Mouse (Mus musculus): ENCODE measurements around the gene 1700012B09Rik. TPM values are rescaled to one million over a fixed set of nuclear protein-coding genes. Genes with fewer than 3 reads are reported as not detected.

1700012B09Rik gene
- polyA plus RNA-seq, 1 experiment from 2014 or later, result 3.4 TPM

- Histone ChIP-seq H3K4me1 (no peaks in the 10 kb centered on the region), H3K4me3 (no peak overlapping the region), H3K27ac (no peak overlapping the region), H3K36me3 (no peaks in the 10 kb centered on the region), H3K4me2 (no peak overlapping the region), H3K9ac (no peak overlapping the region), H3K9me3 (no peaks in the 10 kb centered on the region), H3K27me3 (no peaks in the 10 kb centered on the region)
- no peak for ATAC-seq (ENCODE audit: borderline replicate concordance, extremely low read depth, low FRiP score, low TSS enrichment)
- 65% methylated on average over 7 of the region's 7 CpGs for WGBS
Observed at GRCm38 (mm10) chr9:14758590-14758989, 12.2 kb downstream of the 1700012B09Rik start.

DNA sequence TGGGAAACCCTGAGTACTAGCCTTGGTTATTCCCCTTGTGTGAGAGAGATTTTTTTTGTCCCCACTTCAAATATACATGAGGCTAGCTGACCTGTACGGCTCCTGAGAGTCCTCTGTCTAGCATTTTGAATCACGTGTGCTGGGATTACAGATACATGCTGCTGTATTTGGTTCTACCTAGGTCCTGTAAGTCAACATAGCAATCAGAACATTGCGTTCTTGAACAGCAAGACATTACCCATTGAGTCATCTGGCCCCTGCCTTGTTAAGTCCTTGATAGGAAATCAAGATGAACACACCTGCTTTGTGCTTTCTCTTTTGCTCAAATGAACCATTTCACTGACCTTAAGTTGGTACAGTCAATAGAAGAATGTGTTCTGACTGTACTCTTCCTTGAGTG, 16.4 kb downstream of the 1700012B09Rik start:
- 80% methylated on average over 3 of the region's 3 CpGs for WGBS
- H3K36me3 ChIP-seq, result no peaks in the 10 kb centered on the region
- peaks cover 13% of the 10 kb centered on the region for H3K4me1 ChIP-seq
- no peak overlapping the region for H3K27ac ChIP-seq
- no peak overlapping the region for H3K4me2 ChIP-seq
- H3K27me3 ChIP-seq, result peaks cover 7% of the 10 kb centered on the region; the same call in 1 of the 2 replicates
- no peak for ATAC-seq (ENCODE audit: borderline replicate concordance, extremely low read depth, low FRiP score, low TSS enrichment)
- H3K9ac ChIP-seq, result no peak overlapping the region
- H3K9me3 ChIP-seq, result no peaks in the 10 kb centered on the region
- no peak overlapping the region for H3K4me3 ChIP-seq

DNA sequence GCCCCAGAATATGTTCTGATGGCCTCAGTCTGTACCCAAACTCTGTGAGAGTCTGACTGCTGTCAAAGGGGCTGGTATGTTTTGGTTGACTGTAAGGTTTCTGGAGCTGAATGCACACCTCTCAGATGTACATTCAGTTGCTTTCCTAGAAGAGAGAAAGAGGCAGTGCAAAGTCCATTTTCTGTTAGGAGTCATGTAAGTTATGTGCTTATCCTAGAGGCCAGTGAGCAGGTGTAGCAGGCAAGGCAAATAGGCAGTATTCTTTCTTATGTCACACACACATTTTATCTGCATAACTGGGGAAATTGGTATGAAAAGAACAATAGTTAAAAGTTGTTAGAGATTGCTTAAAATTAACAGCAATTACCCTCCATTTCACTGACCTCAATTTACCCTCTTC, 16.9 kb downstream of the 1700012B09Rik start:
- H3K9me3 ChIP-seq, result no peaks in the 10 kb centered on the region
- no peaks in the 10 kb centered on the region for H3K36me3 ChIP-seq
- H3K4me2 ChIP-seq, result no peak overlapping the region
- H3K27me3 ChIP-seq, result peaks cover 7% of the 10 kb centered on the region; the same call in 1 of the 2 replicates
- peaks cover 13% of the 10 kb centered on the region for H3K4me1 ChIP-seq
- H3K9ac ChIP-seq, result no peak overlapping the region
- H3K27ac ChIP-seq, result no peak overlapping the region
- ATAC-seq (ENCODE audit: borderline replicate concordance, extremely low read depth, low FRiP score, low TSS enrichment), result no peak
- H3K4me3 ChIP-seq, result no peak overlapping the region

- H3K27ac ChIP-seq, result no peak within 1 kb of the TSS
- peak within 1 kb of the TSS; percentile 49 for H3K9ac ChIP-seq
- no peaks in the 10 kb centered on the region for H3K36me3 ChIP-seq
- peaks cover 7% of the 10 kb centered on the region; the same call in 1 of the 2 replicates for H3K27me3 ChIP-seq
- H3K9me3 ChIP-seq, result no peaks in the 10 kb centered on the region
- H3K4me1 ChIP-seq, result peaks cover 13% of the 10 kb centered on the region
- peak within 1 kb of the TSS; percentile 98 for H3K4me2 ChIP-seq
- ATAC-seq (ENCODE audit: borderline replicate concordance, extremely low read depth, low FRiP score, low TSS enrichment), result peak; percentile 85
- H3K4me3 ChIP-seq, result peak within 1 kb of the TSS; percentile 50
- WGBS, result 2% methylated on average over 28 of the region's 28 CpGs
Observed at GRCm38 (mm10) chr9:14752001-14752522, 18.8 kb downstream of the 1700012B09Rik start, which contains the start of gene Fut4. TSS of gene Fut4 (minus strand) at chr9:14752393.

- ATAC-seq (ENCODE audit: borderline replicate concordance, extremely low read depth, low FRiP score, low TSS enrichment), result peak; percentile 63
- peak overlapping the region; percentile 49 for H3K9ac ChIP-seq
- H3K4me2 ChIP-seq, result peak overlapping the region; percentile 98
- H3K27me3 ChIP-seq, result peaks cover 7% of the 10 kb centered on the region; the same call in 1 of the 2 replicates
- no peaks in the 10 kb centered on the region for H3K9me3 ChIP-seq
- peaks cover 13% of the 10 kb centered on the region for H3K4me1 ChIP-seq
- no peaks in the 10 kb centered on the region for H3K36me3 ChIP-seq
- WGBS, result under 1% methylated on average over 50 of the region's 50 CpGs
- peak overlapping the region; percentile 50 for H3K4me3 ChIP-seq
- H3K27ac ChIP-seq, result no peak overlapping the region
Observed at GRCm38 (mm10) chr9:14751503-14752000, 19.3 kb downstream of the 1700012B09Rik start.

- peak overlapping the region; percentile 50 for H3K4me3 ChIP-seq
- WGBS, result 54% methylated on average over 42 of the region's 42 CpGs
- H3K27ac ChIP-seq, result no peak overlapping the region
- no peaks in the 10 kb centered on the region for H3K9me3 ChIP-seq
- H3K27me3 ChIP-seq, result peaks cover 7% of the 10 kb centered on the region; the same call in 1 of the 2 replicates
- no peak for ATAC-seq (ENCODE audit: borderline replicate concordance, extremely low read depth, low FRiP score, low TSS enrichment)
- peaks cover 13% of the 10 kb centered on the region for H3K4me1 ChIP-seq
- peak overlapping the region; percentile 49 for H3K9ac ChIP-seq
- H3K4me2 ChIP-seq, result peak overlapping the region; percentile 98
- H3K36me3 ChIP-seq, result no peaks in the 10 kb centered on the region
Observed at GRCm38 (mm10) chr9:14750901-14751502, 19.8 kb downstream of the 1700012B09Rik start.

GRCm38 (mm10) chr9:14740151-14740924, 30.5 kb downstream of the 1700012B09Rik start, which contains the start of gene Piwil4:
TSS of gene Piwil4 (minus strand) at chr9:14740733.
- Histone ChIP-seq H3K9me3 (no peaks in the 10 kb centered on the region), H3K27ac (no peak within 1 kb of the TSS), H3K36me3 (no peaks in the 10 kb centered on the region), H3K4me2 (no peak within 1 kb of the TSS), H3K27me3 (no peaks in the 10 kb centered on the region), H3K4me1 (no peaks in the 10 kb centered on the region), H3K9ac (no peak within 1 kb of the TSS), H3K4me3 (no peak within 1 kb of the TSS)
- no peak for ATAC-seq (ENCODE audit: borderline replicate concordance, extremely low read depth, low FRiP score, low TSS enrichment)
- WGBS, result 81% methylated on average over 19 of the region's 19 CpGs

DNA sequence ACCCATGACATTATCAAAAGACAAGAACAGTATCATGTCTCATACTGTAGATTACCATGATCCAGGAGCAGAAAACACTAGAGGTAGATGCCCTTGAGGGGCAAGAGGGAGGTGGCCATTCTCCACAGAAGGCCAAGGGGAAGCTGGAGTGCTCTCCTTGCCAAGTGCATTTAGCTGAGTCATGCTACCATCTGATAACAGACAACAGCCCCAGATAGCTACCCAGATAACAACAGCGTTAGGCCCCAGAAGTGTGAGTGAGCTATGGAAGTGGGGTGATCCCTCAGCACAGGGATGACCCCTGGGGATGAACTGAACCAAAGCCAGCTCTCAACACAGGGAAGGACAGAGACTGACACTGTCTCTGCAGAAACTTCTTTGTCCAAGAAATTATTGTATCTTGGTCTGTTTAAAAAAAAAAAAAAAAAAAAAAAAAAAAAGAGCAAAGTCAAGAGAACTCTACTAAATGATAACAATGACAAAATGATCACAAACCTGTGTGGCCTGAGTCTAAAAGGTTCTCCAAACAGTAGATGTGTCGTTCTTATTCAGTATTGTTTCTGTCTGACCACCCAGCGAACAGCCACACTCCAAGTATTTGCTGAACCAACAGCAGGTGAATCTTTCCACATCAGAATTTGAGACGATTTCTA, 31.2 kb downstream of the 1700012B09Rik start:
- no peaks in the 10 kb centered on the region for H3K36me3 ChIP-seq
- no peaks in the 10 kb centered on the region for H3K4me1 ChIP-seq
- no peak for ATAC-seq (ENCODE audit: borderline replicate concordance, extremely low read depth, low FRiP score, low TSS enrichment)
- H3K4me3 ChIP-seq, result no peak overlapping the region
- H3K4me2 ChIP-seq, result no peak overlapping the region
- H3K9me3 ChIP-seq, result no peaks in the 10 kb centered on the region
- H3K27me3 ChIP-seq, result no peaks in the 10 kb centered on the region
- H3K27ac ChIP-seq, result no peak overlapping the region
- no peak overlapping the region for H3K9ac ChIP-seq
- WGBS, result 48% methylated on average over 4 of the region's 4 CpGs

DNA sequence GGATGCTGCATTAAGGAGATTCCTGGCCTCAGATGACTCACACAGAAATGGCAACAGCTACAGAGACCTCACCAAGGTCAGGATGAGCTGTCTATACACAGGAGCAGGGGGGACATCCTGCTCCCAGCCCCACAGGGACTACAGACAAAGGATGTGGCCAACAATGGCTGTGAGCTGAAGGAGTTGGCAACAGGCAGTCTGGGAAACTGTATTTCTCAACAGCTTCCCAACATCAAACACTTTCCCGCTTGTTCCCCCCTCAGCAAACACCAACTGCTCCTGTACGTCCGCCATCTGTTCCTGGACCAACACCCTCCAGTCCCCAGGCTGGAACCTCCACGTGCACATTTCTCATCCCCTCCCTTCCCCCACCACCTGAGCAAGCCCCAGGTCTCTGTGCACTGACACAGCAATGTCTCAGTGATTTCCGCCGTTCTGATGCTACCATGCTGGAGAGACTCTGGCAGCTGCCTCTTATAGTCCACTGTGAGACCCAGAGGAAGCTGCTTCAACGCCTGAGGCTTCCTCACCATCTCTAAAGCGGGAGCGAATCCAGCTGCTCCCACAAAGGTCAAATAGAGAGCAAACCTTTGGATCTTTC, 39.8 kb downstream of the 1700012B09Rik start:
- 13% methylated on average over 9 of the region's 9 CpGs for WGBS
- H3K27ac ChIP-seq, result no peak overlapping the region

GRCm38 (mm10) chr9:14728365-14728764, 42.5 kb downstream of the 1700012B09Rik start:
- Histone ChIP-seq H3K27ac (no peak overlapping the region), H3K9ac (no peak overlapping the region), H3K4me2 (no peak overlapping the region), H3K4me1 (0 out of 2 replicates have a peak, but pooled peaks cover 7% of the 10 kb centered on the region), H3K9me3 (no peaks in the 10 kb centered on the region), H3K36me3 (no peaks in the 10 kb centered on the region), H3K4me3 (no peak overlapping the region), H3K27me3 (no peaks in the 10 kb centered on the region)
- 42% methylated on average over 4 of the region's 4 CpGs for WGBS
- no peak for ATAC-seq (ENCODE audit: borderline replicate concordance, extremely low read depth, low FRiP score, low TSS enrichment)

More for the DNA sequence above, 39.8 kb downstream of the 1700012B09Rik start:
- Histone ChIP-seq H3K9ac (no peak overlapping the region), H3K4me1 (0 out of 2 replicates have a peak, but pooled peaks cover 7% of the 10 kb centered on the region), H3K27me3 (no peaks in the 10 kb centered on the region), H3K36me3 (no peaks in the 10 kb centered on the region), H3K9me3 (no peaks in the 10 kb centered on the region), H3K4me2 (no peak overlapping the region), H3K4me3 (no peak overlapping the region)
- peak; percentile 67 for ATAC-seq (ENCODE audit: borderline replicate concordance, extremely low read depth, low FRiP score, low TSS enrichment)

- no peak overlapping the region for H3K9ac ChIP-seq
- 72% methylated on average over 4 of the region's 4 CpGs for WGBS
- no peak overlapping the region for H3K4me2 ChIP-seq
- no peak for ATAC-seq (ENCODE audit: borderline replicate concordance, extremely low read depth, low FRiP score, low TSS enrichment)
- no peaks in the 10 kb centered on the region for H3K36me3 ChIP-seq
- 0 out of 2 replicates have a peak, but pooled peaks cover 7% of the 10 kb centered on the region for H3K4me1 ChIP-seq
- no peaks in the 10 kb centered on the region for H3K27me3 ChIP-seq
- H3K4me3 ChIP-seq, result no peak overlapping the region
- no peak overlapping the region for H3K27ac ChIP-seq
- no peaks in the 10 kb centered on the region for H3K9me3 ChIP-seq
Observed at GRCm38 (mm10) chr9:14726629-14727028, 44.2 kb downstream of the 1700012B09Rik start.

All from lung, embryonic 15.5 days (tissue).